Mouse (Mus musculus) liver, adult (tissue): ENCODE data around the gene Vmn2r95.

Experiments used
- GATA4 ChIP-seq: IDR thresholded peaks from 2 replicates; pipeline ENCODE4 v1.6.1; 2014; ENCODE audit warnings: mild to moderate bottlenecking, low read length; ENCODE audit not compliant: insufficient replicate concordance

Gene Vmn2r95

GRCm38 (mm10) chr17:18423778-18424177 lies at the start of gene Vmn2r95:
TSS of gene Vmn2r95 (plus strand) at chr17:18424078.
- TF ChIP-seq GATA4, result no peak

GRCm38 (mm10) chr17:18455619-18456140 lies 31.8 kb downstream of the Vmn2r95 start:
- no peak for TF ChIP-seq GATA4

GRCm38 (mm10) chr17:18462695-18463094 lies 38.8 kb downstream of the Vmn2r95 start:
- no peak for TF ChIP-seq GATA4

GRCm38 (mm10) chr17:18479885-18480284 lies 56.0 kb downstream of the Vmn2r95 start:
- TF ChIP-seq GATA4, result no peak
